Mouse (Mus musculus): ENCODE data around the gene Rassf3. TPM values are rescaled to one million over a fixed set of nuclear protein-coding genes. Genes with fewer than 3 reads are reported as not detected.

Rassf3 gene
- total and polyA plus RNA-seq, 2 experiments: 13.4 to 20.0 TPM

- DNase-seq (ENCODE audit: extremely low read depth, low read depth, low spot score): peak; percentile 99
- Histone ChIP-seq H3K27ac (replicated peaks; ENCODE audit: insufficient read depth, low read depth, low read length) (peak overlapping the region; percentile 99), H3K36me3 (ENCODE audit: control insufficient read depth, insufficient read depth, low read length) (no peaks in the 10 kb centered on the region), H3K9ac (ENCODE audit: low read depth, low read length) (peak overlapping the region; percentile 69), H3K27me3 (ENCODE audit: control insufficient read depth, insufficient read depth, low read length) (no peaks in the 10 kb centered on the region), H3K4me3 (ENCODE audit: insufficient read depth, low read depth, low read length) (no peak overlapping the region), H3K4me1 (ENCODE audit: control insufficient read depth, insufficient read depth, low read length) (peaks cover 7% of the 10 kb centered on the region), H3K79me2 (ENCODE audit: control insufficient read depth, insufficient read depth, low read length) (no peaks in the 10 kb centered on the region)
- 9% methylated on average over 5 of the region's 5 CpGs for WGBS
- no peak for TF ChIP-seq POLR2A (IDR thresholded peaks at IDR 0.05; ENCODE audit: extremely low read depth, insufficient read depth, low read length)
- TF ChIP-seq CTCF (IDR thresholded peaks at IDR 0.05; ENCODE audit: low read depth, low read length): peak; percentile 63
Observed at GRCm38 (mm10) chr10:121500034-121500433, 23.9 kb upstream of the Rassf3 start.

GRCm38 (mm10) chr10:121499063-121499462 lies 22.9 kb upstream of the Rassf3 start:
- no peak for TF ChIP-seq POLR2A (IDR thresholded peaks at IDR 0.05; ENCODE audit: extremely low read depth, insufficient read depth, low read length)
- TF ChIP-seq CTCF (IDR thresholded peaks at IDR 0.05; ENCODE audit: low read depth, low read length): no peak
- H3K27ac ChIP-seq (replicated peaks; ENCODE audit: insufficient read depth, low read depth, low read length): peak overlapping the region; percentile 83
- no peaks in the 10 kb centered on the region for H3K27me3 ChIP-seq (ENCODE audit: control insufficient read depth, insufficient read depth, low read length)
- H3K36me3 ChIP-seq (ENCODE audit: control insufficient read depth, insufficient read depth, low read length): no peaks in the 10 kb centered on the region
- H3K4me3 ChIP-seq (ENCODE audit: insufficient read depth, low read depth, low read length): no peak overlapping the region
- no peak overlapping the region; the same call in 1 of the 2 replicates for H3K9ac ChIP-seq (ENCODE audit: low read depth, low read length)
- H3K79me2 ChIP-seq (ENCODE audit: control insufficient read depth, insufficient read depth, low read length): no peaks in the 10 kb centered on the region
- H3K4me1 ChIP-seq (ENCODE audit: control insufficient read depth, insufficient read depth, low read length): peaks cover 8% of the 10 kb centered on the region
- DNase-seq (ENCODE audit: extremely low read depth, low read depth, low spot score): no peak
- WGBS: 61% methylated on average over 2 of the region's 2 CpGs

GRCm38 (mm10) chr10:121498481-121498904 lies 22.3 kb upstream of the Rassf3 start:
- WGBS: 24% methylated on average over 8 of the region's 8 CpGs

GRCm38 (mm10) chr10:121497968-121498367 lies 21.8 kb upstream of the Rassf3 start:
- WGBS: 63% methylated on average over 7 of the region's 7 CpGs
- TF ChIP-seq POLR2A (IDR thresholded peaks at IDR 0.05; ENCODE audit: extremely low read depth, insufficient read depth, low read length): no peak
- no peak for TF ChIP-seq CTCF (IDR thresholded peaks at IDR 0.05; ENCODE audit: low read depth, low read length)
- Histone ChIP-seq H3K4me3 (ENCODE audit: insufficient read depth, low read depth, low read length) (no peak overlapping the region), H3K4me1 (ENCODE audit: control insufficient read depth, insufficient read depth, low read length) (peaks cover 14% of the 10 kb centered on the region), H3K27me3 (ENCODE audit: control insufficient read depth, insufficient read depth, low read length) (no peaks in the 10 kb centered on the region), H3K27ac (replicated peaks; ENCODE audit: insufficient read depth, low read depth, low read length) (peak overlapping the region; percentile 65), H3K36me3 (ENCODE audit: control insufficient read depth, insufficient read depth, low read length) (no peaks in the 10 kb centered on the region), H3K79me2 (ENCODE audit: control insufficient read depth, insufficient read depth, low read length) (no peaks in the 10 kb centered on the region), H3K9ac (ENCODE audit: low read depth, low read length) (no peak overlapping the region)
- DNase-seq (ENCODE audit: extremely low read depth, low read depth, low spot score): no peak

More at GRCm38 (mm10) chr10:121498481-121498904, 22.3 kb upstream of the Rassf3 start:
- peak overlapping the region; percentile 65 for H3K27ac ChIP-seq (replicated peaks; ENCODE audit: insufficient read depth, low read depth, low read length)
- no peaks in the 10 kb centered on the region for H3K27me3 ChIP-seq (ENCODE audit: control insufficient read depth, insufficient read depth, low read length)
- no peak overlapping the region for H3K9ac ChIP-seq (ENCODE audit: low read depth, low read length)
- H3K4me1 ChIP-seq (ENCODE audit: control insufficient read depth, insufficient read depth, low read length): peaks cover 9% of the 10 kb centered on the region
- no peaks in the 10 kb centered on the region for H3K36me3 ChIP-seq (ENCODE audit: control insufficient read depth, insufficient read depth, low read length)
- H3K79me2 ChIP-seq (ENCODE audit: control insufficient read depth, insufficient read depth, low read length): no peaks in the 10 kb centered on the region
- H3K4me3 ChIP-seq (ENCODE audit: insufficient read depth, low read depth, low read length): no peak overlapping the region
- DNase-seq (ENCODE audit: extremely low read depth, low read depth, low spot score): peak; percentile 79
- TF ChIP-seq CTCF (IDR thresholded peaks at IDR 0.05; ENCODE audit: low read depth, low read length) (no peak), POLR2A (IDR thresholded peaks at IDR 0.05; ENCODE audit: extremely low read depth, insufficient read depth, low read length) (no peak)

- no peaks in the 10 kb centered on the region for H3K27me3 ChIP-seq (ENCODE audit: control insufficient read depth, insufficient read depth, low read length)
- peak overlapping the region; percentile 11; the same call in 1 of the 2 replicates for H3K27ac ChIP-seq (replicated peaks; ENCODE audit: insufficient read depth, low read depth, low read length)
- no peaks in the 10 kb centered on the region for H3K36me3 ChIP-seq (ENCODE audit: control insufficient read depth, insufficient read depth, low read length)
- 74% methylated on average over 7 of the region's 7 CpGs for WGBS
- TF ChIP-seq POLR2A (IDR thresholded peaks at IDR 0.05; ENCODE audit: extremely low read depth, insufficient read depth, low read length) (no peak), CTCF (IDR thresholded peaks at IDR 0.05; ENCODE audit: low read depth, low read length) (no peak)
- H3K9ac ChIP-seq (ENCODE audit: low read depth, low read length): no peak overlapping the region
- no peaks in the 10 kb centered on the region for H3K79me2 ChIP-seq (ENCODE audit: control insufficient read depth, insufficient read depth, low read length)
- H3K4me3 ChIP-seq (ENCODE audit: insufficient read depth, low read depth, low read length): no peak overlapping the region
- peak; percentile 50 for DNase-seq (ENCODE audit: extremely low read depth, low read depth, low spot score)
- H3K4me1 ChIP-seq (ENCODE audit: control insufficient read depth, insufficient read depth, low read length): peaks cover 15% of the 10 kb centered on the region
Observed at GRCm38 (mm10) chr10:121496616-121497015, 20.5 kb upstream of the Rassf3 start.

GRCm38 (mm10) chr10:121494163-121494425 lies 17.9 kb upstream of the Rassf3 start:
- WGBS: 89% methylated on average over 2 of the region's 2 CpGs
- no peaks in the 10 kb centered on the region; the same call in 1 of the 2 replicates for H3K79me2 ChIP-seq (ENCODE audit: control insufficient read depth, insufficient read depth, low read length)
- peak overlapping the region; percentile 31; the same call in 1 of the 2 replicates for H3K27ac ChIP-seq (replicated peaks; ENCODE audit: insufficient read depth, low read depth, low read length)
- no peaks in the 10 kb centered on the region for H3K27me3 ChIP-seq (ENCODE audit: control insufficient read depth, insufficient read depth, low read length)
- no peaks in the 10 kb centered on the region for H3K36me3 ChIP-seq (ENCODE audit: control insufficient read depth, insufficient read depth, low read length)
- no peak for TF ChIP-seq POLR2A (IDR thresholded peaks at IDR 0.05; ENCODE audit: extremely low read depth, insufficient read depth, low read length)
- no peak for TF ChIP-seq CTCF (IDR thresholded peaks at IDR 0.05; ENCODE audit: low read depth, low read length)
- H3K4me1 ChIP-seq (ENCODE audit: control insufficient read depth, insufficient read depth, low read length): peaks cover 15% of the 10 kb centered on the region
- H3K9ac ChIP-seq (ENCODE audit: low read depth, low read length): no peak overlapping the region
- H3K4me3 ChIP-seq (ENCODE audit: insufficient read depth, low read depth, low read length): no peak overlapping the region
- DNase-seq (ENCODE audit: extremely low read depth, low read depth, low spot score): no peak
